Mouse (Mus musculus) bone marrow, adult 2 months (tissue): ENCODE measurements around the gene Tm2d3.

Source experiments
- CTCF ChIP-seq: fragments of 200-500 bp; IDR thresholded peaks from 2 replicates; pipeline ENCODE4 v1.5.1; 2011; ENCODE audit warnings: low read length, control low read depth; ENCODE audit not compliant: control insufficient read depth, insufficient read depth
- POLR2A ChIP-seq: fragments of 200-500 bp; IDR thresholded peaks from 2 replicates; pipeline ENCODE4 v1.6.1; 2011; ENCODE audit warnings: low read depth, mild to moderate bottlenecking, control low read depth, low read length, borderline replicate concordance; ENCODE audit not compliant: control insufficient read depth

DNA sequence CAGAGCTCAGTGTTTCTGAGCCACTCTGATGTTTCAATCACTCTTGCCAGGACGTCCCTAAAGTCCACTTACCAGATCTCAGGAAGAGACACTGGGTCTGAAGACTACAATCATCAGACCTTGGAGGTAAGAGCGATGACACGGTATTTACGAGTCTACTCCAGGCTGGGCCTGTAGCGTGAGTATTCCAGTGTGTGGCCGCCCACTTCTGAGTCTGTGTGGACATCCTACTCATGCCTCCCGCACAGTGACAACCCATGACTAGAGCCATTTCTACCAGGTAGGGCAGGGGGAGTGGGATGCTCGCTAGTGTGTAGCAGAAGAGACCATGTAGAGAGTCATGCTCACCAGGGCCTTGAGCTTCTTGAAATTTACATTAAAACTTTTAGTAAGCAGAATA lies 51.9 kb downstream of the Tm2d3 start:
- TF ChIP-seq CTCF (no peak), POLR2A (no peak)
